Mouse (Mus musculus): Measurements from ENCODE around the gene Zfp354a.

GRCm38 (mm10) chr11:51030225-51030624 lies 28.8 kb upstream of the Zfp354a start:
- TF ChIP-seq CTCF (conservative IDR thresholded peaks at IDR 0.05; ENCODE audit: insufficient read depth, insufficient read length, low read depth, low read length) (no peak), POLR2A (IDR thresholded peaks at IDR 0.05; ENCODE audit: low read depth, low read length) (no peak)
